Mouse (Mus musculus) G1E (cell line): ENCODE data around the gene Txlna. TPM values are rescaled to one million over a fixed set of nuclear protein-coding genes. Genes with fewer than 3 reads are reported as not detected.

Experiments
- ATAC-seq: 2 replicates; pipeline ENCODE4 v1.8.0; 2016; ENCODE audit warnings: mild to moderate bottlenecking; ENCODE audit not compliant: insufficient number of reproducible peaks, poor library complexity, low FRiP score, severe bottlenecking; ENCODE audit errors: extremely low read depth
- DNase-seq: peaks from one replicate; pipeline ENCODE4 v3.0.0; 2012; ENCODE audit warnings: low spot score
- H3K27me3 ChIP-seq: 2 replicates; pipeline ENCODE4 v1.6.1; 2012; ENCODE audit warnings: mild to moderate bottlenecking, low read length, inconsistent platforms; ENCODE audit not compliant: insufficient read depth
- H3K36me3 ChIP-seq: replicated peaks from 2 replicates; pipeline ENCODE3; 2012; ENCODE audit warnings: mild to moderate bottlenecking, inconsistent platforms
- H3K4me1 ChIP-seq: 2 replicates; pipeline ENCODE4 v1.6.1; 2012; ENCODE audit warnings: low read depth, low read length, inconsistent platforms, mixed read lengths; ENCODE audit not compliant: insufficient read depth
- H3K4me3 ChIP-seq: 2 replicates; pipeline ENCODE4 v1.5.1; 2012; ENCODE audit warnings: low read depth, mild to moderate bottlenecking, inconsistent platforms, low read length, moderate library complexity, mixed read lengths
- H3K9me3 ChIP-seq: replicated peaks from 2 replicates; pipeline ENCODE4 v1.6.1; 2012; ENCODE audit warnings: inconsistent platforms
- CTCF ChIP-seq: IDR thresholded peaks from 2 replicates; pipeline ENCODE4 v1.5.1; 2012; ENCODE audit warnings: low read depth, low read length, inconsistent platforms, mixed read lengths
- GATA1 ChIP-seq: IDR thresholded peaks from 2 replicates; pipeline ENCODE4 v1.6.1; 2012; ENCODE audit warnings: borderline replicate concordance, low read length, inconsistent platforms, mixed read lengths
- GATA2 ChIP-seq: IDR thresholded peaks from 2 replicates; pipeline ENCODE4 v1.6.1; 2012; ENCODE audit warnings: low read depth, low read length, inconsistent platforms, borderline replicate concordance
- POLR2AphosphoS5 ChIP-seq: IDR thresholded peaks from 2 replicates; pipeline ENCODE4 v1.6.1; 2012; ENCODE audit warnings: low read depth, low read length, inconsistent platforms; ENCODE audit not compliant: insufficient replicate concordance
- TAL1 ChIP-seq: conservative IDR thresholded peaks from 2 replicates; pipeline ENCODE4 v1.6.1; 2012; ENCODE audit warnings: low read depth, low read length, inconsistent platforms, mixed read lengths
- polyA plus RNA-seq: library from polyadenylated mRNA; stranded (reverse); fragments of >175 nt; gene quantifications from 2 replicates; pipeline ENCODE4 v1.2.3, GENCODE M21; 2012
- total RNA-seq, 2 experiments: library from RNA; stranded (forward) in 1 of 2; stranded (reverse) in 1 of 2; fragments of 200-1000 nt in 1 of 2; fragments of >200 nt in 1 of 2; fragmentation: Nextera tagmentation in 1 of 2; gene quantifications; 2 replicates each; pipeline ENCODE4 v1.2.3; 2014 to 2017

Txlna gene
- total and polyA plus RNA-seq, 3 experiments, result 39.7 to 79.6 (median 57.1) TPM

DNA sequence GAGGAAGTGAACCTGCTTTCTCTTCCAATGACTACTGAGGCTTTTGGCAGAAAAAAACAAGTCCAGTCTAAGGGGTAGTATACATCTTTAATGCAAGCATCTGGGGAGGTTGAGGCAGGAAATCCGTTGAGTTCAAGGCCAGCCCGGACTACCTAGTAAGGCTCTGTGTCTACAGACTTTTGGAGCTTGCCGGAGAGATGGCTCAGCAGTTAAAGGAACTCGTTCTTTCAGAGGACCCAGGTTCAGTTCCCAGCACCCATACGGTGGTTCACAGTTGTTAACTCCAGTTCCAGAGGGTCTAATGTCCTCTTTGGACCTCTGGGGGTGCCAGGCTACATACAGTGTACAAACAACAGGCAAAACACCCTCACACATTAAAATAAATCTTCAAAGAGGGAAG, 22.8 kb downstream of the Txlna start:
- Histone ChIP-seq H3K9me3 (no peaks in the 10 kb centered on the region), H3K4me3 (peak overlapping the region; percentile 84), H3K4me1 (peaks cover 47% of the 10 kb centered on the region), H3K36me3 (peaks cover 66% of the 10 kb centered on the region), H3K27me3 (no peaks in the 10 kb centered on the region)
- no peak for ATAC-seq
- DNase-seq, result no peak
- no peak for TF ChIP-seq POLR2AphosphoS5
- TF ChIP-seq GATA1, result no peak
- TF ChIP-seq TAL1, result no peak
- no peak for TF ChIP-seq CTCF
- no peak for TF ChIP-seq GATA2

DNA sequence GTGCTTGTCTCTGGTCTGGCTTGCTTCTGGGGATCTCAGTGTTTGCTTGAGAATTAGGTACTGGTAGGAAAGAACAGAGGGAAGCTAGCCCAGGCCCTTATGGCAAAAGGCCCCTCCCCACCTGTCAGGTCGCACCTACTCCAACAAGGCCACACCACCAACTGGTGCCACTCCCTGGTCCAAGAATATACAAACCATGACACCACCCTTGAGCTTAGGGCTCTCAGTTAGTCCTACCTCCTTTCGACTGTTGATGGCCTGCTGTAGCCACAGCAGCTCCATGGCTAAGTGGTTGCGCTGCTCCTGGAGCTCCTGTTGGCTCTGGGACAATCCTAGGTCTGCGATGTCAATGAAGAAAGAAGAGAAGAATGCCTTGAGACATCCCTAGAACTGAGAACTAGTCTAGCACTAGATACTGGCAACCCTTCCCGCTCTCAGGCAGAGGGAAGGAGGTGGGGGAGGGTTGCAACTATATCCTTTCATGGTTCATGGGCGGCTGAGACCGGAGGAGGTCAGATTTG, 23.7 kb downstream of the Txlna start:
- H3K4me3 ChIP-seq, result no peak overlapping the region
- TF ChIP-seq POLR2AphosphoS5, result no peak
- no peaks in the 10 kb centered on the region for H3K9me3 ChIP-seq
- H3K36me3 ChIP-seq, result peaks cover 63% of the 10 kb centered on the region
- H3K27me3 ChIP-seq, result no peaks in the 10 kb centered on the region
- H3K4me1 ChIP-seq, result peaks cover 39% of the 10 kb centered on the region
- no peak for DNase-seq
- ATAC-seq, result no peak

DNA sequence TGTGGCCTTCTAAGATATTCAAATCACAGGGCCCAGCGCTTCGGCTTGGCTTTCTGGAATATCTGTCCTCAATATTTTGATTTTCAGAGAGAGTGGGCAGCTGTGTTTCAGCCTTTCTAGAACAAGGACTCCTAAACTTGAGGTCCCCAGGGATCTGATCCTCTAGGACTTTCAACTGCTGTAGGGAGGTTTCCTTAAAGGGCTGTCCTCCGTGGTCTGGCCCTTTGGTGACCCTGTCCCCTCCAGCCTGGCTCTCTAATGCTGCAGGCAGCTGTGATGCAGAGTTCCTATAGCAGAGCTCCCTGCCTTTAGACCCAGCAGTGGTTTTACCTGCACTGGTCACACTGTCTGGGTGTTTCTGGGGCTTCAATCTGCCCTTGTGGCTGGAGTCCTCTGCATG, 24.2 kb downstream of the Txlna start:
- DNase-seq (no peak), ATAC-seq (no peak)
- H3K36me3 ChIP-seq, result peaks cover 63% of the 10 kb centered on the region

DNA sequence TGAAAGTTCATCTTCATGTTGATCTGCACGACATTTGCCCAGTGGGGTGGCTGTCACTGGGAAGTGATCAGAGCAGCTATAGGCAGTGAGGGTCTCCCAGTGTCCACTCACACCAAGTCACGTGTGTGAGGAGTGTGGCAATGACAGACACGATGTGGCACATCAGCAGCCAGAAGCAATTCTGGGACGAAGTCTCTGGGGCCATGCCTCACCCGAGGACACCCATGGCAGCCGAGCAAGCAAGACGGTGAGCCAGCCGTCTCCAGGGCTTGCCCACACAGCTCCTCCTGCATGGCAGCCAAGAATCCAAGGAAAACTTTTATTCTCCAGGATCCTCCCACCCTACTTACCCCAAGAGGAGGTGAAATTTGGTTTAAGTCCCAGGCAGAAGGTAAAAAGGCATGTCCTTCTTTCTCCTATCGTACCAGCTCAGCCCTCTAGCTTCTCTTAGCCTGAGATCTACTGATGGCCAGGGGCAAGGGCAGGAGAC, 25.0 kb downstream of the Txlna start:
- H3K36me3 ChIP-seq, result peaks cover 67% of the 10 kb centered on the region
- no peak overlapping the region for H3K4me3 ChIP-seq
- peaks cover 35% of the 10 kb centered on the region for H3K4me1 ChIP-seq
- H3K9me3 ChIP-seq, result no peaks in the 10 kb centered on the region
- TF ChIP-seq GATA2 (no peak), CTCF (no peak), TAL1 (no peak), GATA1 (no peak), POLR2AphosphoS5 (no peak)
- ATAC-seq (no peak), DNase-seq (no peak)
- no peaks in the 10 kb centered on the region for H3K27me3 ChIP-seq

More for the DNA sequence above, 24.2 kb downstream of the Txlna start:
- Histone ChIP-seq H3K4me3 (no peak overlapping the region), H3K27me3 (no peaks in the 10 kb centered on the region), H3K9me3 (no peaks in the 10 kb centered on the region), H3K4me1 (peaks cover 39% of the 10 kb centered on the region)
- TF ChIP-seq GATA1, result no peak
- no peak for TF ChIP-seq GATA2
- TF ChIP-seq POLR2AphosphoS5, result no peak
- TF ChIP-seq CTCF, result no peak
- no peak for TF ChIP-seq TAL1

DNA sequence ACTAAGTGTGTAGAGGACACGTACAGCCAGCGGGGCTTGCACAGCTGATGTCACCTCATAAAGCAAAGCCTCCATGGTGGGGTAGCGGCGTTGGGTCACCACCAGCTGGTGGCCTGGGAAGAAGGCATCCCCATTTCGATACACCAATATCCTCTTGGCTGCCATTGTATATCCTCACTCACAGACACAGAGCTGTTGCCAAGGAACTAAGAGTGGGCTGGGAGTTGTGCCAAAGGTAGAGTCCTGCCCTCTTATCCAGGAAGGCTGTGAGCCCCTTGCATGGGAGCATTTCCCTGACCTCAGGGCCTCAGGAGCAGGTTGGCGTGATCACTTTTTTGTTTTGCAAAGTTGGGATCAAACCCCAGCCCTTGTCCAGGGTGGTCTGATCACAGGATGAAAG, 26.8 kb downstream of the Txlna start, which contains the start of gene Dcdc2b:
Gene Dcdc2b, minus strand, starts transcription at position 165 of the 400 bp plus-strand sequence.
- H3K36me3 ChIP-seq, result peaks cover 78% of the 10 kb centered on the region
- no peaks in the 10 kb centered on the region for H3K27me3 ChIP-seq
- TF ChIP-seq GATA2, result no peak
- no peak for TF ChIP-seq CTCF
- TF ChIP-seq POLR2AphosphoS5, result no peak
- TF ChIP-seq GATA1, result no peak
- TF ChIP-seq TAL1, result no peak
- H3K4me1 ChIP-seq, result peaks cover 26% of the 10 kb centered on the region
- H3K9me3 ChIP-seq, result no peaks in the 10 kb centered on the region
- no peak within 1 kb of the TSS for H3K4me3 ChIP-seq
- ATAC-seq (no peak), DNase-seq (no peak)

DNA sequence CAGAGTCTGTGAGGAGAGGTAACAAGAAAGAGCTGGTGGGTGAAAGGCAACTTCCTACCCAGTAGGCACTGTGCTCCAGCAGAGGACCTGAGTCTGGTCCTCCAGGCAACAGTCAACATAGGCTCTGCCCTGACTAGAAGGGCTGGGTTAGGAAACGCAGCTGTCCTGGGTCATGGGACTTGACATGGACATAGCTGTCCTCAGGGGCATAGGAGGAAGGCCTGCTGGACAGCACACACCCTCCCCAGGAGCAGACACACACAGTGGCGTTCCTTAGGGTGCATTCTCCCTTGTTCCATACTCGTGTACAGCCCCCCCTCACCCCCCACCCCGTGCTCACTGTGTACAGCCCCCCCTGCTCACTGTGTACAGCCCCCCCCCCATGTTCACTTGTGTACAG, 30.4 kb downstream of the Txlna start:
- Histone ChIP-seq H3K9me3 (no peaks in the 10 kb centered on the region), H3K4me3 (no peak overlapping the region), H3K4me1 (peaks cover 24% of the 10 kb centered on the region), H3K36me3 (peaks cover 85% of the 10 kb centered on the region), H3K27me3 (no peaks in the 10 kb centered on the region)
- no peak for ATAC-seq
- no peak for DNase-seq
- no peak for TF ChIP-seq GATA1
- no peak for TF ChIP-seq GATA2
- TF ChIP-seq TAL1, result no peak
- no peak for TF ChIP-seq CTCF
- TF ChIP-seq POLR2AphosphoS5, result no peak

DNA sequence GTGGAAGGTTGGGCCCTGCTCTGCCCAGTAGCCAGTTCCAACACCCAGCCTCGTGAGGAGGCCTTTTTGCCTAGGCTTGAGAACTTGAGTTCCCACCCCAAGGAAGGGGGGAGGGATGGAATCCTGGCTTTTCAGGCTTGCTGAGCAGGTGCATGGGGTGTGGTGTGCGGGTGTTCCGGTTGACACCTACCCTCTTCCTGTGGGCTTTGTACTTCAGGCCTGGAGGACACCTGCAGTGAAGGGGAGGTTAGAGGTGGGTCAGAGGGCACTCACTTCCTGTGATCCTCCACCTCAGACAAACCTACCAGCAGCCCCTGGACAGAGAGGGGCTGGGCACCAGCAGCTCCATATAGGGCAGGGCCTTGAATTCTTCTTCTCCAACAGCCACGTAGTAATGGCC, 30.8 kb downstream of the Txlna start:
- H3K27me3 ChIP-seq, result no peaks in the 10 kb centered on the region
- peaks cover 86% of the 10 kb centered on the region for H3K36me3 ChIP-seq

More for the DNA sequence above, 30.8 kb downstream of the Txlna start:
- Histone ChIP-seq H3K4me1 (peaks cover 24% of the 10 kb centered on the region), H3K9me3 (no peaks in the 10 kb centered on the region), H3K4me3 (no peak overlapping the region)
- TF ChIP-seq GATA1 (no peak), TAL1 (no peak), POLR2AphosphoS5 (no peak), CTCF (no peak), GATA2 (no peak)
- DNase-seq (no peak), ATAC-seq (no peak)
